Mouse (Mus musculus) kidney, adult 10 weeks (tissue): ENCODE measurements around the gene Gm3642. TPM values are rescaled to one million over a fixed set of nuclear protein-coding genes. Genes with fewer than 3 reads are reported as not detected.

Experiments
- polyA plus RNA-seq: library from polyadenylated mRNA; stranded (reverse); fragments of 350-450 nt; fragmentation: Illumina TruSeq; extraction: RNeasy Lipid Tissue Mini Kit (QIAGEN cat#74804); gene quantifications from one replicate; pipeline ENCODE4 v1.2.3, GENCODE M21; 2014; ENCODE audit warnings: low read depth, low replicate concordance

Gene Gm3642
- not detected for polyA plus RNA-seq

DNA sequence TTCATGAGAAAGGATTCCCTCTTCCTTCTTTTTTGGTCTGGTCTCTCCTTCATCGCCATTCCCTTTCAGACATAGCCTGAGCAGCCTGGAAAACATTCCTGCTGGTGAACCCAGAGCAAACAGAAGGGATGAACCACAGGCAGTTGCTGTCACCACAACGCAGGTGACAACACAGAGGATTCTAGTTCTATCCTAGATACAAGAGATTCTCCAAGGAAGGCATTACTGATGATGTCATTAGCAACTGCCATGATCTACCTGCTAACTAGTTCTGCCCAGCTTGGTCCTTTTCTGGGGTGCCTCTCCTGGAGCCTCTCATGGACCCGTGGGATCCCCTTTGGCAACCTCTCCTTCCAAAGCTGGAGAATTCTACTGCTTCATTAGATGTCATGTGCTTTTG is at the start of gene Gm3642:
Gene Gm3642, minus strand, starts transcription at position 101 of the 400 bp plus-strand sequence.

DNA sequence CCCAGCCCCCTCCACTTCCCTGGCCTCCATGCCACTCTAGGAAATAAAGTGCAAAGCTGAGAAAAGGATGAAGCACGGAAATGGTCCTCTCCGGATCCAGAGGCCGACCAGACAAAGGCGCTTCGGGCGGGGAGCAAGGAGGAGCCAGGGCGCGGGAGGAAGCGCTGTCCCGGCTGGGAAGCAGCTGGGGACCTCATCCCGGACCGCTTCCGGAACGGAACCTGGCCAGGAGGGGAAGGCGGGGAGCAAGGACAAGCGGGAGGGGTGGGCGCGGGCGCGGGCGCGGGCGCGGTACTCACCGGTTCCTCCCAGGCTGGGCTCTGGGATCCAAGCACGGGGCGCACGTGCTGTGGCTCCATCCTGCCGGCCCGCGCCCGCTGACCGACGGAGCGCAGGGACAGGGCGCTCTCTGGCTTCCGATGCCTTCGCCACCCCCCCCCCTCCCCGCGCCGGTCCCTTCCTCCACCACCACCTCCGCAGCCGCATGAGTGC is 49.5 kb upstream of the Gm3642 start, which contains the start of gene Gm3667:
Gene Gm3667, minus strand, starts transcription at position 442 of the 492 bp plus-strand sequence.

Other genes starting within 250 kb of the Gm3642 start
- not detected for gene Gm3629, start 249.7 kb downstream of the Gm3642 start, polyA plus RNA-seq
- not detected for gene Gm3460, start 217.9 kb downstream of the Gm3642 start, polyA plus RNA-seq
- gene Gm10251, start 156.1 kb downstream of the Gm3642 start, polyA plus RNA-seq: not detected
- gene Gm8050, start 120.1 kb downstream of the Gm3642 start, polyA plus RNA-seq: not detected
- 1.7 TPM for gene Gm3636, start 98.0 kb downstream of the Gm3642 start, polyA plus RNA-seq
- gene Gm8362, start 65.9 kb downstream of the Gm3642 start, polyA plus RNA-seq: not detected
- not detected for gene Gm3667, start 49.7 kb upstream of the Gm3642 start, polyA plus RNA-seq
- gene Gm6356, start 133.5 kb upstream of the Gm3642 start, polyA plus RNA-seq: not detected
- not detected for gene Gm10406, start 187.1 kb upstream of the Gm3642 start, polyA plus RNA-seq
- not detected for gene Gm3685, start 204.7 kb upstream of the Gm3642 start, polyA plus RNA-seq